Mouse (Mus musculus): ENCODE data around the gene Ankrd6. TPM values are rescaled to one million over a fixed set of nuclear protein-coding genes. Genes with fewer than 3 reads are reported as not detected.

The Ankrd6 gene
- polyA plus RNA-seq, 1 experiment from 2014 or later: 23.0 TPM

DNA sequence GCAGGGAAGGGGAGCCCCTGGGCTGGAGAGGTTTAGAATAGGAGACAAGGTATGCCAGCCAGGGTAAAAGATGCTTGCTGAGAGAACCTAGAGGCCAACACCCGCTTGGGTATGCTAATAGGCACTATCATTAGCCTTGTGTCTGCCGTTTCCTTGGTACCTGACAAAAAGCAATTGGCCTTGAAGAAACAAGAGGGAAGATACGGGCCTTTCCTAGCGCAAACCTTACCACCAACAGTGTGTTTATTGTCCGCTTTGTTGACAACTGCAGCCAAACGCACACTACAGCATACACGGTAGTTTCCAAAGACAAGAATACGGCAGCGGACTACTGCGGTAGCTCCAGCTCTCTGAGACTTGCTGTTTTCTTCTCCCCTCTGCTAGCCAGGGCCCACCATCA, 59.3 kb downstream of the Ankrd6 start:
- Histone ChIP-seq H3K9me3 (ENCODE audit: control insufficient read depth, low read length) (peaks cover 20% of the 10 kb centered on the region), H3K27ac (no peak overlapping the region), H3K4me3 (replicated peaks; ENCODE audit: low read length) (no peak overlapping the region), H3K27me3 (ENCODE audit: control insufficient read depth, insufficient read depth, low read length) (no peaks in the 10 kb centered on the region), H3K4me2 (replicated peaks) (no peak overlapping the region), H3K9ac (no peak overlapping the region), H3K4me1 (replicated peaks; ENCODE audit: control insufficient read depth, insufficient read depth, low read length) (peaks cover 7% of the 10 kb centered on the region), H3K36me3 (replicated peaks; ENCODE audit: control insufficient read depth, insufficient read depth) (no peaks in the 10 kb centered on the region)
- 66% methylated on average over 10 of the region's 10 CpGs for WGBS
- no peak for DNase-seq (ENCODE audit: low spot score)
- ATAC-seq (ENCODE audit: low FRiP score): no peak

DNA sequence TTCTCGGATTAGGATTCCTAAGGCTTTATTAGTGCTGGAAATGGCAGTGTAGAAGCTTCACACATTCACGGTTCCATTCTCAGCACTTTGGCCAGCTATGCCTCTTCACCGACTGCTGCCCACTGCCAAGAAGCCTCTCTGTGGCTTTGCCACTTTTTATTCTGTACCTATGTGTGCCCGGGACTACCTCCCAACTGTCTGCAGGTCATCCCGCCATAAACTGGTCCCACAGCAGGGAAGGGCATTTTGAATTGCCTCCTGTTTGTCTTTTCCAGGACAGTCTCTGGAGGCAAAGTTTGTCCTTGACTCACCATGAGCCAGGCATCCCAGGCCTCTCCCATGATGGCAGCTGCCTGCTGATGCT, 59.9 kb downstream of the Ankrd6 start:
- no peak for ATAC-seq (ENCODE audit: low FRiP score)
- H3K4me2 ChIP-seq (replicated peaks): no peak overlapping the region
- WGBS: 76% methylated on average over 5 of the region's 5 CpGs
- DNase-seq (ENCODE audit: low spot score): no peak
- H3K36me3 ChIP-seq (replicated peaks; ENCODE audit: control insufficient read depth, insufficient read depth): no peaks in the 10 kb centered on the region
- H3K27ac ChIP-seq: no peak overlapping the region
- H3K9me3 ChIP-seq (ENCODE audit: control insufficient read depth, low read length): peaks cover 20% of the 10 kb centered on the region
- H3K9ac ChIP-seq: no peak overlapping the region
- no peak overlapping the region for H3K4me3 ChIP-seq (replicated peaks; ENCODE audit: low read length)
- H3K27me3 ChIP-seq (ENCODE audit: control insufficient read depth, insufficient read depth, low read length): no peaks in the 10 kb centered on the region
- H3K4me1 ChIP-seq (replicated peaks; ENCODE audit: control insufficient read depth, insufficient read depth, low read length): peaks cover 7% of the 10 kb centered on the region

DNA sequence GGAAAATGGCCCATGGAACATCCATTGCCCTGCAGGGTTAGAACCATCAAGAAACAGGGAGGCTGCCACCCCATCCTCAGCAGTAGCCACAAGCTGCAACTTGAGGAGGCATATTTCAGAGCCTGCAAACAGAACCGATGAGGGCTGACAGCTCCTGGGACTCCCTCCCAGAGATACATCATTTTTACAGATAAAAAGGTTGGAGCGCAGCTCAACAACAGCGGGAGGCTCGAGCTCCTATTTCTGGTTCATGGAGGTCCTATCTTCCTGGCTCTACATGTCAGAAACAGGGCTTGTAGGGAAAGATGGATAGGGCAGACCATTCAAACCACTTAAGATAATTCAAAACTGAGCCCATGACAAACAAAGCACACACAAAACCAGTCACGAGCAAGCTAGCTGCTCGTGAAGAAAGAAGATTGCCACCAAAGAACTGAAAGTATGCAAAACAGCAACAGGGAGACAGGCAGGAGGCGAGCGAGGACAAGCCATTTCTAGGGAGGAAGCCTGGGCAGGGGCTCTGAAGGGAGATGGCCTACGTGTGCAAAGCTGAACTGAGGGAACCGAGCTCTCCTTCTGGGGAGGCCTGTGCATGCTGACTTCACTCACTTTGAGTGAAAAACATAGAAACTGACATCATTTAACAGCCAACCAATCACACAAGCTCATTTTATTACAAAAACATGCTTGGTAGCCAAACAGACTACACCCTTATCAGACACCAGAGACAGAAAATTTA, 60.5 kb downstream of the Ankrd6 start:
- H3K4me2 ChIP-seq (replicated peaks): no peak overlapping the region
- ATAC-seq (ENCODE audit: low FRiP score) (no peak), DNase-seq (ENCODE audit: low spot score) (no peak)
- no peaks in the 10 kb centered on the region for H3K36me3 ChIP-seq (replicated peaks; ENCODE audit: control insufficient read depth, insufficient read depth)
- H3K4me1 ChIP-seq (replicated peaks; ENCODE audit: control insufficient read depth, insufficient read depth, low read length): peaks cover 7% of the 10 kb centered on the region
- peaks cover 19% of the 10 kb centered on the region for H3K9me3 ChIP-seq (ENCODE audit: control insufficient read depth, low read length)
- H3K9ac ChIP-seq: no peak overlapping the region
- 44% methylated on average over 10 of the region's 10 CpGs for WGBS
- no peak overlapping the region for H3K4me3 ChIP-seq (replicated peaks; ENCODE audit: low read length)
- H3K27ac ChIP-seq: 0 out of 2 replicates have a peak overlapping the region, but pooled peaks have one; percentile 5
- H3K27me3 ChIP-seq (ENCODE audit: control insufficient read depth, insufficient read depth, low read length): no peaks in the 10 kb centered on the region

DNA sequence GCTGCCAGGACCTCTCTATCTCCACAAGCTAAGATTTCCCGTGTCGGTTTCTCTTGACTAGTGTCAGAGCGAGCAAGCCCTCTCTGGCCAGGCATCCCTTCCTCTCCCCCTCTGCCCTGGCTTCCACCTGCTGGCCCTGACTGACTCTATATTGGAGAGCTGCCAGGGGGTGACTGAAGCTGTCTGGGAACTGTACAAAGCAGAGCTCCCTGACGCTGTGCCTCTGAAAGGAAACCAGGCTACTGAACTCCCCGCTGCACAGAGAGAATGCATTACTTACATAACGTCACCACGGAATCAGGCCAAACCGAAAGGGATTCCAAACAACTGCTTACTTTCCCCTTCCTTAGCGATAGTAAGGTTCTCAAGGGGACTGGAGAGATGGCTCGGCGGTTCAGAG, 61.4 kb downstream of the Ankrd6 start:
- DNase-seq (ENCODE audit: low spot score): peak; percentile 72
- peaks cover 10% of the 10 kb centered on the region for H3K9me3 ChIP-seq (ENCODE audit: control insufficient read depth, low read length)
- ATAC-seq (ENCODE audit: low FRiP score): peak; percentile 81
- H3K27ac ChIP-seq: peak overlapping the region; percentile 61
- no peak overlapping the region for H3K4me3 ChIP-seq (replicated peaks; ENCODE audit: low read length)
- no peak overlapping the region for H3K9ac ChIP-seq
- H3K36me3 ChIP-seq (replicated peaks; ENCODE audit: control insufficient read depth, insufficient read depth): no peaks in the 10 kb centered on the region
- H3K4me1 ChIP-seq (replicated peaks; ENCODE audit: control insufficient read depth, insufficient read depth, low read length): peaks cover 7% of the 10 kb centered on the region
- H3K27me3 ChIP-seq (ENCODE audit: control insufficient read depth, insufficient read depth, low read length): no peaks in the 10 kb centered on the region
- WGBS: 33% methylated on average over 11 of the region's 11 CpGs
- H3K4me2 ChIP-seq (replicated peaks): no peak overlapping the region; the same call in 1 of the 2 replicates

DNA sequence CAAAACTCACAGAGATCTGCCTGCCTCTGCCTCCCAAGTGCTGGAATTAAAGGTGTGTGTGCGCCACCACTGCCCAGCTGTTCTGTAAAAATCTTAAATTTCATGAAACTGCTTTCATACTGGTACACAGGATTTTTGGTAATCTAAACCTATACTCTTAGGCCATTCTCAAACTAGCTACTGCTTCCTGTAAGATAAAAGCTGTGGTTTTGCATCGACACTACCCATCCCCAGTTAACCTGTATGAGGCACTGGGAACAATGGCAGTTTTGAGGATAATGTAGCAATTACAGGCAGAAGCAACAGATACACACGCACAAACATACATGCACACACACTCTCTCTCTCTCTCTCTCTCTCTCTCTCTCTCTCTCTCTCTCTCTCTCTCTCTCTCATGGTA, 64.2 kb downstream of the Ankrd6 start:
- 97% methylated on average over 3 of the region's 3 CpGs for WGBS
- H3K4me1 ChIP-seq (replicated peaks; ENCODE audit: control insufficient read depth, insufficient read depth, low read length): peaks cover 7% of the 10 kb centered on the region
- no peaks in the 10 kb centered on the region for H3K36me3 ChIP-seq (replicated peaks; ENCODE audit: control insufficient read depth, insufficient read depth)
- H3K9me3 ChIP-seq (ENCODE audit: control insufficient read depth, low read length): no peaks in the 10 kb centered on the region
- H3K9ac ChIP-seq: no peak overlapping the region
- ATAC-seq (ENCODE audit: low FRiP score): no peak
- H3K27me3 ChIP-seq (ENCODE audit: control insufficient read depth, insufficient read depth, low read length): no peaks in the 10 kb centered on the region
- H3K4me2 ChIP-seq (replicated peaks): no peak overlapping the region
- no peak overlapping the region for H3K4me3 ChIP-seq (replicated peaks; ENCODE audit: low read length)
- H3K27ac ChIP-seq: no peak overlapping the region
- no peak for DNase-seq (ENCODE audit: low spot score)

DNA sequence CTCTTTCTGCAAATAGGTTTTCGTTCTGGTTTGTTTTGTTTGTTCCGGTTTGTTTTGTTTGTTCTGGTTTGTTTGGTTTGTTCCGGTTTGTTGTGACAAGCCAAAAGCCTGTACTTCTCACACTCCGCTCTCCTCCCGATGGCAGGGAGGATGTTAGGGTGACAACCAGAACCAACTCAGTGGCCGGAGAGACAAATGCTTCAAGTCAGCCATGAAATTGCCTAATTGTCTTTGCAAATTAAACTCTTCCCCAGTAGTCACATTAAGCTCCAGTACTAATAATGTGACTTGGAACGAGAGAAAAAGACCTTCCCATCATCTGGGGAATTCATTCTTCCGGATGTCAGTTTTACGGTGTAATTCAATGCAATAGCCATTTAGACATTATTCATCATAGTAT, 66.0 kb downstream of the Ankrd6 start:
- Histone ChIP-seq H3K9ac (no peak overlapping the region), H3K4me3 (replicated peaks; ENCODE audit: low read length) (no peak overlapping the region), H3K4me2 (replicated peaks) (0 out of 2 replicates have a peak overlapping the region, but pooled peaks have one; percentile 6), H3K36me3 (replicated peaks; ENCODE audit: control insufficient read depth, insufficient read depth) (no peaks in the 10 kb centered on the region), H3K27ac (no peak overlapping the region), H3K4me1 (replicated peaks; ENCODE audit: control insufficient read depth, insufficient read depth, low read length) (no peaks in the 10 kb centered on the region), H3K9me3 (ENCODE audit: control insufficient read depth, low read length) (no peaks in the 10 kb centered on the region), H3K27me3 (ENCODE audit: control insufficient read depth, insufficient read depth, low read length) (no peaks in the 10 kb centered on the region; the same call in 1 of the 2 replicates)
- peak; percentile 63 for DNase-seq (ENCODE audit: low spot score)
- WGBS: 31% methylated on average over 9 of the region's 9 CpGs
- peak; percentile 61; the same call in 1 of the 2 replicates for ATAC-seq (ENCODE audit: low FRiP score)

DNA sequence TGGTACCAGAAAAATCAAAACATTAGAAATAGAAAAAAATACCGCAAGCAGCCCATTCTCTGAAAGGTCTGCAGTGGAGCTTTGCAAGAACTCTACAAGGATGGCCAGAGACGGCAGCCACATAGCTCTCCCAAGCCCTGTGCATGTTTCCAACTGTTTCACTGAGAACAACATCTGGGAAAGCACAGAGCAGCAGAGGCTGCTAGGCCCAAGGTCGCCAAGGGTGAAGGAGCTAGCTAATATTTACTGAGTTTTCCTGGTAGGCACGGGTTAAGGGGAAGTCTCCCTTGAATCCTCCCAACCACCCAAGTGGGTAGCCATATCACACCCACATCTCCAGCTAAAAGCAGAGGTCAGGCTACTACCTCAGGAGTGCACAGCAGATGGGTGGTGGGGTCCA, 69.6 kb downstream of the Ankrd6 start:
- Histone ChIP-seq H3K36me3 (replicated peaks; ENCODE audit: control insufficient read depth, insufficient read depth) (no peaks in the 10 kb centered on the region), H3K4me2 (replicated peaks) (no peak overlapping the region), H3K9ac (no peak overlapping the region), H3K4me1 (replicated peaks; ENCODE audit: control insufficient read depth, insufficient read depth, low read length) (no peaks in the 10 kb centered on the region), H3K9me3 (ENCODE audit: control insufficient read depth, low read length) (no peaks in the 10 kb centered on the region), H3K27ac (no peak overlapping the region), H3K4me3 (replicated peaks; ENCODE audit: low read length) (no peak overlapping the region), H3K27me3 (ENCODE audit: control insufficient read depth, insufficient read depth, low read length) (no peaks in the 10 kb centered on the region; the same call in 1 of the 2 replicates)
- WGBS: 89% methylated on average over 4 of the region's 4 CpGs
- no peak for ATAC-seq (ENCODE audit: low FRiP score)
- DNase-seq (ENCODE audit: low spot score): no peak

DNA sequence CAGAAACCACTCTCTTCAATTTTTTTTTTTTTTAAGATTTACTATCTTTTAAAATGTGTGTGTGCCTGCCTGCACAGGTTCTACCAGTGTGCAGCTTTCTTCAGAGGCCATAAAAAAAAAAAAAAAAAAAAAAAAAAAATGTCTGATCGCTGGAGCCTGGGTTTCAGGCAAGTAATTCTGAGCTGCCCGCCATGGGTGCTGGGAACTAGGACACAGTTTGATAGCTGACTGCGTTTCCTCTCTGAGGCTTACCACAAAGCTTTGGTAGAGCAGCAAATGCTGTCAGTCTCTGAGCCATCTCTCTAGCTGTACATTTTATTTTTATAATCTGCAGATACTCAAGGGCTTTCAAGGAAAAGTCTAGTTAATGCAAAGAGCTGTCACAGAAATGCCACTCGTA, 76.0 kb downstream of the Ankrd6 start:
- ATAC-seq (ENCODE audit: low FRiP score) (no peak), DNase-seq (ENCODE audit: low spot score) (no peak)
- no peak overlapping the region for H3K9ac ChIP-seq
- 94% methylated on average over 4 of the region's 4 CpGs for WGBS
- H3K4me2 ChIP-seq (replicated peaks): no peak overlapping the region
- H3K4me1 ChIP-seq (replicated peaks; ENCODE audit: control insufficient read depth, insufficient read depth, low read length): no peaks in the 10 kb centered on the region
- H3K9me3 ChIP-seq (ENCODE audit: control insufficient read depth, low read length): no peaks in the 10 kb centered on the region
- no peak overlapping the region for H3K4me3 ChIP-seq (replicated peaks; ENCODE audit: low read length)
- H3K27me3 ChIP-seq (ENCODE audit: control insufficient read depth, insufficient read depth, low read length): no peaks in the 10 kb centered on the region
- no peaks in the 10 kb centered on the region for H3K36me3 ChIP-seq (replicated peaks; ENCODE audit: control insufficient read depth, insufficient read depth)
- H3K27ac ChIP-seq: no peak overlapping the region

DNA sequence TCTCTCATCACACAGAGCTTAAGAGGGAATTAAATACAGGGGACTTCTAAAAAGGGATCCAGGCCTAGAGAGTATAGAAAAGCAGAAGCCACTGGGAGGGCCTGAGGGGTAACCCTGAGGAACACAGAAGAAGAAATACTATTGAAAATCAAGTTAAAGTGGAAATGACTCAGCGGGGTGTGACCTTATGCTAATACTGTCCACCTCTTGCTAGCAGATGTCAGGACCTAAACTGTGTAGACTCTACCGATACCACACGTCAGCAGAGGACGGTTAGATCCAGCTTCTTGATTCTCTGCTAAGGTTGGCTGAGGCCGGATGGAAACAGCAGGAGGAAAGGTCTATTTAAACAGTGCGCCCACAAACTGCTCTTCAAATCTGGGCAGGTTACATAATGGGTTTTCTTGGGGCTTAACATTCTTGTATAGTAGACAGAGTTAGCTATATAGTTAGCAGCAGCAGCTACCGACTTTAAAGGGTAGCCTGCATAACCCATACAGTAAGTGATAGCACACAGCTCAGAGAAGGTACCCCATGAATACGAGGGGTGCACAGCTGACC, 78.4 kb downstream of the Ankrd6 start:
- 84% methylated on average over 8 of the region's 8 CpGs for WGBS
- DNase-seq (ENCODE audit: low spot score) (no peak), ATAC-seq (ENCODE audit: low FRiP score) (no peak)
- no peak overlapping the region for H3K9ac ChIP-seq
- no peaks in the 10 kb centered on the region for H3K4me1 ChIP-seq (replicated peaks; ENCODE audit: control insufficient read depth, insufficient read depth, low read length)
- H3K4me2 ChIP-seq (replicated peaks): no peak overlapping the region
- H3K27ac ChIP-seq: no peak overlapping the region
- H3K9me3 ChIP-seq (ENCODE audit: control insufficient read depth, low read length): no peaks in the 10 kb centered on the region
- no peaks in the 10 kb centered on the region for H3K36me3 ChIP-seq (replicated peaks; ENCODE audit: control insufficient read depth, insufficient read depth)
- no peak overlapping the region for H3K4me3 ChIP-seq (replicated peaks; ENCODE audit: low read length)
- H3K27me3 ChIP-seq (ENCODE audit: control insufficient read depth, insufficient read depth, low read length): no peaks in the 10 kb centered on the region
